In the genomic region with DNA sequence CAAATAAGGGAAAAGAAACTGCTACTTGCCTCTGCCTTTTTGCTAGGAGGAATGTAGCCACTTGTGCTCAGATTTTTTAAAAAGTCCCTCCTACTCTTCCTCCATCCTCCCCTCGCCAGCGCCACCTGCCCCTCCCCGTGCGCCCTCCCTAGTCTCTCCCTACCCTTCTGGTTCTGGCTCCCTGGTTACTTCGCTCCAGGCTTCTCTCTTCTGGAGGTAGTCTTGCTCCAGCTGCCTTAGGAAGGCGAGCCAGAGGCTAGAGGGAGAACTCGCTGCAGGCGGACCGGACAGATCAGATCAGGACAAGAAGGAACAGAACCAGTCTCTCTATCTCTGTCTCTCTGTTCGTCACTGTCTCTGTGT, we compare ENCODE assay signal across 7 mouse cellular contexts. TPM values are rescaled to one million over a fixed set of nuclear protein-coding genes. Genes with fewer than 3 reads are reported as not detected.
A peak's percentile ranks its signal among the peaks of the same experiment; 100 is the strongest.
DNase-seq lines count a peak whose midpoint lies in the region; ATAC-seq and TF ChIP-seq lines count a peak whose summit lies in the region.

Gene Bmp3, plus strand, starts transcription at position 152 of the 363 bp plus-strand sequence.

- H3K9ac ChIP-seq in forebrain, embryonic 16.5 days (replicated peaks; ENCODE audit: low read depth, low read length) = peak within 1 kb of the TSS; percentile 54
- H3K9ac ChIP-seq in kidney, embryonic 15.5 days = peak within 1 kb of the TSS; percentile 58

- H3K4me2 ChIP-seq in forebrain, embryonic 16.5 days (ENCODE audit: low read length) = peak within 1 kb of the TSS; percentile 99
- peak within 1 kb of the TSS; percentile 96 for H3K4me2 ChIP-seq in kidney, embryonic 15.5 days

- no peaks in the 10 kb centered on the region for H3K9me3 ChIP-seq in forebrain, embryonic 16.5 days (ENCODE audit: control insufficient read depth, low read length)
- H3K9me3 ChIP-seq in kidney, embryonic 15.5 days (replicated peaks) = no peaks in the 10 kb centered on the region

- H3K4me3 ChIP-seq in thymus, adult 2 months (ENCODE audit: control insufficient read depth, insufficient read depth, low read length) = peak within 1 kb of the TSS; percentile 5; the same call in 1 of the 2 replicates
- H3K4me3 ChIP-seq in forebrain, embryonic 16.5 days (replicated peaks; ENCODE audit: low read length) = peak within 1 kb of the TSS; percentile 55
- H3K4me3 ChIP-seq in kidney, embryonic 15.5 days (replicated peaks) = peak within 1 kb of the TSS; percentile 63

- peaks cover 6% of the 10 kb centered on the region for H3K27me3 ChIP-seq in thymus, adult 2 months (ENCODE audit: control insufficient read depth, insufficient read depth, low read length)
- H3K27me3 ChIP-seq in forebrain, embryonic 16.5 days (replicated peaks; ENCODE audit: control insufficient read depth, insufficient read depth, low read length) = peaks cover 2% of the 10 kb centered on the region
- H3K27me3 ChIP-seq in kidney, embryonic 15.5 days = peaks cover 52% of the 10 kb centered on the region

- TF ChIP-seq CTCF in thymus, adult 2 months (IDR thresholded peaks at IDR 0.05; ENCODE audit: borderline replicate concordance, control insufficient read depth, extremely low read depth, insufficient read depth, low read length, poor library complexity) = no peak

- no peak for DNase-seq in thymus, adult 2 months
- no peak for DNase-seq in thymus, postnatal 25 days
- peak; percentile 79 for DNase-seq in lung, adult 18-20 months
- DNase-seq in right cerebral cortex, postnatal 14 days = peak; percentile 59

- H3K4me1 ChIP-seq in thymus, adult 2 months (replicated peaks; ENCODE audit: control insufficient read depth, insufficient read depth, low read length) = no peaks in the 10 kb centered on the region
- H3K4me1 ChIP-seq in forebrain, embryonic 16.5 days (replicated peaks; ENCODE audit: control insufficient read depth, insufficient read depth, low read length) = peaks cover 10% of the 10 kb centered on the region
- H3K4me1 ChIP-seq in kidney, embryonic 15.5 days = peaks cover 20% of the 10 kb centered on the region

- H3K27ac ChIP-seq in thymus, adult 2 months (ENCODE audit: control insufficient read depth, insufficient read depth, low read length) = no peak within 1 kb of the TSS
- H3K27ac ChIP-seq in forebrain, embryonic 16.5 days (ENCODE audit: low read length) = no peak within 1 kb of the TSS
- H3K27ac ChIP-seq in kidney, embryonic 15.5 days = peak within 1 kb of the TSS; percentile 66; the same call in 1 of the 2 replicates

- 14% methylated on average over 10 of the region's 10 CpGs for WGBS in thymus, adult 2 months
- 0% methylated on average over 10 of the region's 10 CpGs for WGBS in forebrain, embryonic 16.5 days
- 4% methylated on average over 10 of the region's 10 CpGs for WGBS in kidney, embryonic 15.5 days

- no peak for TF ChIP-seq POLR2A in thymus, adult 2 months (IDR thresholded peaks at IDR 0.05; ENCODE audit: control insufficient read depth, extremely low read depth, insufficient read depth, low read length, poor library complexity)

- peak; percentile 78 for ATAC-seq in forebrain, embryonic 16.5 days
- ATAC-seq in kidney, embryonic 15.5 days (replicated peaks; ENCODE audit: low FRiP score) = peak; percentile 79
- ATAC-seq in activated CD4-positive, CD25-positive, alpha-beta regulatory T cell, adult 4 months = no peak

- no peaks in the 10 kb centered on the region for H3K36me3 ChIP-seq in thymus, adult 2 months (ENCODE audit: control insufficient read depth, insufficient read depth, low read length)
- H3K36me3 ChIP-seq in forebrain, embryonic 16.5 days (ENCODE audit: control insufficient read depth, insufficient read depth) = no peaks in the 10 kb centered on the region
- no peaks in the 10 kb centered on the region for H3K36me3 ChIP-seq in kidney, embryonic 15.5 days

RNA-seq across cellular contexts. Expression of gene Bmp3, which starts in this region (rescaled TPM):
- polyA plus RNA-seq in thymus, adult 2 months (2012; rRNA removed) = 1.8 and 1.9 TPM in 2 replicates
- 1.8 and 2.1 TPM in 2 replicates for polyA plus RNA-seq in forebrain, embryonic 16.5 days (2015; fragmentation: Nextera tagmentation; extraction: Ambion mirVana)
- 9.5 and 9.9 TPM in 2 replicates for polyA plus RNA-seq in kidney, embryonic 15.5 days (2015; fragmentation: Nextera tagmentation; extraction: Ambion mirVana)
- not detected for polyA plus RNA-seq in activated CD4-positive, CD25-positive, alpha-beta regulatory T cell, adult 4 months (2017; shearing (Covaris generic))

Comparison
In these comparisons a context has a peak if more than half of its experiments do, and no peak if none do; other contexts are left out.
1. DNase-seq: peak in lung, adult 18-20 months (2 of 2) and right cerebral cortex, postnatal 14 days (single experiment); none in thymus, adult 2 months (single experiment) and thymus, postnatal 25 days (single experiment).
2. H3K4me3 ChIP-seq: peak in every context shown above with its lines; median percentile 63 in kidney, embryonic 15.5 days; 55 in forebrain, embryonic 16.5 days; 5 in thymus, adult 2 months.